Comparison of ENCODE assay signal across 8 mouse cellular contexts in the genomic region with DNA sequence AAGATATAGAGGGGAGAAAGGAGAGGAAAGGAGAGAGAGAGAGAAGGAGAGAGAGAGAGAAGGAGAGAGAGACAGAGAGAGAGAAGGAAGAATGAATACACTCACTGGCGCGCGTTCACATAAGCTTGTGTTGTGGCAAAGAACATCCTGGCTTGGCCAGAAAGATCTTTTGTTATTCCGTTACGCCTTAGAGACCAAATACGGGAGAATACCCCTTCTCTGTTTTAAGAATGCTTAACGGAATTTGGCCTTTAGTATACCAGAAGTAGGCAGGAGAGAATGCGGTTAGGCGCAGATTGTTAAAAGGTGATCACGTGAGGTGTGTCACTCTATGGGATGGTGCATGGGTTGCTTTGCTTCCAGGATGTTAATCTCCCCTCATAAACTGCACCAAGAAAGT. TPM values are rescaled to one million over a fixed set of nuclear protein-coding genes. Genes with fewer than 3 reads are reported as not detected.
DNase-seq lines count a peak whose midpoint lies in the region; ATAC-seq and TF ChIP-seq lines count a peak whose summit lies in the region.

No protein-coding gene starts in this region.

- 5% methylated on average over 10 of the region's 10 CpGs for WGBS in hindbrain, postnatal 0 days

- peak overlapping the region; percentile 98 for H3K27ac ChIP-seq in left cerebral cortex, adult 2 months
- H3K27ac ChIP-seq in hindbrain, postnatal 0 days, result peak overlapping the region; percentile 87; the same call in 1 of the 2 replicates

- no peak for TF ChIP-seq CTCF in left cerebral cortex, adult 2 months (IDR thresholded peaks at IDR 0.05)
- TF ChIP-seq CTCF in hindbrain, postnatal 0 days (IDR thresholded peaks at IDR 0.05; ENCODE audit: low read depth), result no peak

- peak overlapping the region; percentile 88 for H3K9ac ChIP-seq in hindbrain, postnatal 0 days (replicated peaks; ENCODE audit: low read length)

- intact Hi-C loops in left cerebral cortex, adult 2 months (cut with DNase I), result no loop called here

- H3K79me2 ChIP-seq in myocyte (ENCODE audit: control insufficient read depth, insufficient read depth), result peaks cover 52% of the 10 kb centered on the region

- no peaks in the 10 kb centered on the region for H3K27me3 ChIP-seq in hindbrain, postnatal 0 days (ENCODE audit: insufficient read depth, low read length)
- H3K27me3 ChIP-seq in myocyte (ENCODE audit: control insufficient read depth, insufficient read depth, insufficient read length), result no peaks in the 10 kb centered on the region

- H3K36me3 ChIP-seq in hindbrain, postnatal 0 days (ENCODE audit: insufficient read depth, low read length), result peaks cover 30% of the 10 kb centered on the region
- H3K36me3 ChIP-seq in myocyte (ENCODE audit: control insufficient read depth, insufficient read depth), result peaks cover 21% of the 10 kb centered on the region

- H3K9me3 ChIP-seq in hindbrain, postnatal 0 days (ENCODE audit: low read length), result no peaks in the 10 kb centered on the region

- peak; percentile 38 for ATAC-seq in activated CD4-positive, CD25-positive, alpha-beta regulatory T cell, adult 4 months
- ATAC-seq in hindbrain, postnatal 0 days, result no peak

- peak overlapping the region; percentile 74 for H3K4me3 ChIP-seq in left cerebral cortex, adult 2 months
- peak overlapping the region; percentile 74 for H3K4me3 ChIP-seq in hindbrain, postnatal 0 days (ENCODE audit: low read length)
- peak overlapping the region; percentile 94 for H3K4me3 ChIP-seq in myocyte

- peak overlapping the region; percentile 78 for H3K4me2 ChIP-seq in hindbrain, postnatal 0 days (ENCODE audit: low read depth, low read length)
- peak overlapping the region; percentile 90 for H3K4me2 ChIP-seq in myocyte (ENCODE audit: low read depth)

- no peak for TF ChIP-seq POLR2A in myocyte (IDR thresholded peaks at IDR 0.05; ENCODE audit: insufficient read length, low read depth)

- no peak for DNase-seq in left cerebral cortex, adult 2 months (ENCODE audit: extremely low spot score in 1 of 2, low spot score in 2 of 2)
- no peak for DNase-seq in left cerebral cortex, adult 11 months (ENCODE audit: low spot score)
- no peak for DNase-seq in hindbrain, postnatal 0 days (ENCODE audit: low spot score)
- DNase-seq in adrenal gland, adult 8-10 months, result no peak
- no peak for DNase-seq in urinary bladder, postnatal 4 days (ENCODE audit: low spot score in 2 of 2)
- no peak for DNase-seq in ovary, postnatal 14 days (ENCODE audit: low spot score)

- H3ac ChIP-seq in myocyte (ENCODE audit: control insufficient read depth, insufficient read length), result peak overlapping the region; percentile 89

- H3K4me1 ChIP-seq in hindbrain, postnatal 0 days (ENCODE audit: insufficient read depth, low read length), result peaks cover 12% of the 10 kb centered on the region

TF ChIP-seq in myocyte, 11 proteins besides CTCF, POLR2A, EP300 and RAD21:
- TF ChIP-seq USF1 (IDR thresholded peaks at IDR 0.05; ENCODE audit: low read depth) (peak; percentile 86), MYOD1 (IDR thresholded peaks at IDR 0.05; ENCODE audit: control insufficient read depth in 1 of 3, insufficient read length in 2 of 3, low read depth in 2 of 3) (no peak), POLR2AphosphoS2 (IDR thresholded peaks at IDR 0.05; ENCODE audit: insufficient read length, low read depth) (no peak), REST (IDR thresholded peaks at IDR 0.05; ENCODE audit: insufficient read depth, insufficient read length) (no peak), E2F4 (IDR thresholded peaks at IDR 0.05; ENCODE audit: insufficient read depth) (no peak), CEBPB (IDR thresholded peaks at IDR 0.05; ENCODE audit: insufficient read depth, poor library complexity, severe bottlenecking) (no peak), TCF3 (IDR thresholded peaks at IDR 0.05; ENCODE audit: insufficient read length, low read depth) (no peak), MYOG (IDR thresholded peaks at IDR 0.05; ENCODE audit: control insufficient read depth in 1 of 3, insufficient read depth in 1 of 3, insufficient read length in 2 of 3, low read depth in 2 of 3) (no peak)
TF ChIP-seq in myocyte: peak in this region for 1.

RNA-seq across cellular contexts. Expression of gene Zswim8, which starts 0.9 kb away (rescaled TPM):
- total RNA-seq in left cerebral cortex, adult 2 months (2021), result 100 to 1,000 TPM; 176 to 180 TPM
- 10 to 100 TPM; 19.2 to 24.8 TPM for polyA plus RNA-seq in activated CD4-positive, CD25-positive, alpha-beta regulatory T cell, adult 4 months (2017; shearing (Covaris generic))
- total RNA-seq in hindbrain, postnatal 0 days (2014; rRNA removed), result 149 and 159 TPM in 2 replicates
- 31.3 and 36.8 TPM in 2 replicates for polyA plus RNA-seq in hindbrain, postnatal 0 days (2015; fragmentation: Nextera tagmentation; extraction: Ambion mirVana)
- 74.9 TPM for polyA plus RNA-seq in myocyte (2012; fragmentation: generic; extraction: Trizol)
- total RNA-seq in adrenal gland, adult 8-10 months (2022), result 100 to 1,000 TPM; 111 to 197 (median 146) TPM

RNA-seq across cellular contexts. Expression of gene Chchd1, which starts 5.4 kb away (rescaled TPM):
- 10 to 100 TPM; 47.3 to 48.1 TPM for total RNA-seq in left cerebral cortex, adult 2 months (2021)
- polyA plus RNA-seq in activated CD4-positive, CD25-positive, alpha-beta regulatory T cell, adult 4 months (2017; shearing (Covaris generic)), result 100 to 1,000 TPM; 152 to 154 TPM
- total RNA-seq in hindbrain, postnatal 0 days (2014; rRNA removed), result 122 and 147 TPM in 2 replicates
- 188 and 193 TPM in 2 replicates for polyA plus RNA-seq in hindbrain, postnatal 0 days (2015; fragmentation: Nextera tagmentation; extraction: Ambion mirVana)
- 111 TPM for polyA plus RNA-seq in myocyte (2012; fragmentation: generic; extraction: Trizol)
- 10 to 100 TPM; 59.4 to 79.8 (median 72.9) TPM for total RNA-seq in adrenal gland, adult 8-10 months (2022)

RNA-seq across cellular contexts. Expression of gene Fut11, which starts 13.5 kb away (rescaled TPM):
- 10 to 100 TPM; 17.6 to 18.2 TPM for total RNA-seq in left cerebral cortex, adult 2 months (2021)
- polyA plus RNA-seq in activated CD4-positive, CD25-positive, alpha-beta regulatory T cell, adult 4 months (2017; shearing (Covaris generic)), result 1 to 10 TPM; 5.6 to 6.6 TPM
- total RNA-seq in hindbrain, postnatal 0 days (2014; rRNA removed), result 18.0 and 19.2 TPM in 2 replicates
- polyA plus RNA-seq in hindbrain, postnatal 0 days (2015; fragmentation: Nextera tagmentation; extraction: Ambion mirVana), result 24.5 and 26.2 TPM in 2 replicates
- polyA plus RNA-seq in myocyte (2012; fragmentation: generic; extraction: Trizol), result 7.2 TPM
- total RNA-seq in adrenal gland, adult 8-10 months (2022), result 10 to 100 TPM; 18.7 to 22.5 (median 21.3) TPM

RNA-seq across cellular contexts. Expression of gene Ndst2, which starts 26.1 kb away (rescaled TPM):
- 10 to 100 TPM; 15.5 to 17.7 TPM for total RNA-seq in left cerebral cortex, adult 2 months (2021)
- polyA plus RNA-seq in activated CD4-positive, CD25-positive, alpha-beta regulatory T cell, adult 4 months (2017; shearing (Covaris generic)), result 10 to 100 TPM in 1 of 2 experiments, 1 to 10 TPM in 1; 9.0 to 12.0 TPM
- 19.8 and 23.2 TPM in 2 replicates for total RNA-seq in hindbrain, postnatal 0 days (2014; rRNA removed)
- 12.4 and 16.7 TPM in 2 replicates for polyA plus RNA-seq in hindbrain, postnatal 0 days (2015; fragmentation: Nextera tagmentation; extraction: Ambion mirVana)
- polyA plus RNA-seq in myocyte (2012; fragmentation: generic; extraction: Trizol), result 11.9 TPM
- total RNA-seq in adrenal gland, adult 8-10 months (2022), result 10 to 100 TPM; 27.7 to 51.1 (median 34.4) TPM

RNA-seq across cellular contexts. Expression of gene Sec24c, which starts 34.1 kb away (rescaled TPM):
- total RNA-seq in left cerebral cortex, adult 2 months (2021), result 100 to 1,000 TPM; 113 to 115 TPM
- polyA plus RNA-seq in activated CD4-positive, CD25-positive, alpha-beta regulatory T cell, adult 4 months (2017; shearing (Covaris generic)), result 10 to 100 TPM; 94.7 to 97.5 TPM
- total RNA-seq in hindbrain, postnatal 0 days (2014; rRNA removed), result 166 and 179 TPM in 2 replicates
- 52.5 and 58.7 TPM in 2 replicates for polyA plus RNA-seq in hindbrain, postnatal 0 days (2015; fragmentation: Nextera tagmentation; extraction: Ambion mirVana)
- 68.6 TPM for polyA plus RNA-seq in myocyte (2012; fragmentation: generic; extraction: Trizol)
- 100 to 1,000 TPM; 124 to 167 (median 150) TPM for total RNA-seq in adrenal gland, adult 8-10 months (2022)
